Mouse (Mus musculus): ENCODE results near the gene Il9. TPM values are rescaled to one million over a fixed set of nuclear protein-coding genes. Genes with fewer than 3 reads are reported as not detected.

The Il9 gene
- polyA plus RNA-seq, 1 experiment from 2014 or later, result not detected

- Histone ChIP-seq H3K36me3 (ENCODE audit: control insufficient read depth, insufficient read depth, low read length) (no peaks in the 10 kb centered on the region), H3K9me3 (replicated peaks; ENCODE audit: control insufficient read depth, low read length) (no peaks in the 10 kb centered on the region), H3K27ac (ENCODE audit: low read depth, low read length) (no peak overlapping the region), H3K4me1 (ENCODE audit: control insufficient read depth, insufficient read depth, low read length) (no peaks in the 10 kb centered on the region), H3K4me2 (no peak overlapping the region), H3K9ac (ENCODE audit: low read depth, low read length) (no peak overlapping the region), H3K27me3 (ENCODE audit: control insufficient read depth, insufficient read depth, low read length) (peaks cover 19% of the 10 kb centered on the region), H3K4me3 (ENCODE audit: low read depth, low read length) (no peak overlapping the region)
- 77% methylated on average over 3 of the region's 3 CpGs for WGBS (ENCODE audit: insufficient replicate concordance)
- ATAC-seq (replicated peaks; ENCODE audit: insufficient number of reproducible peaks, low FRiP score, low TSS enrichment), result no peak
Observed at GRCm38 (mm10) chr13:56444112-56444511, 37.9 kb downstream of the Il9 start.

- peaks cover 26% of the 10 kb centered on the region for H3K27me3 ChIP-seq (ENCODE audit: control insufficient read depth, insufficient read depth, low read length)
- no peak overlapping the region for H3K9ac ChIP-seq (ENCODE audit: low read depth, low read length)
- H3K4me1 ChIP-seq (ENCODE audit: control insufficient read depth, insufficient read depth, low read length), result no peaks in the 10 kb centered on the region
- no peak overlapping the region for H3K4me2 ChIP-seq
- no peak for ATAC-seq (replicated peaks; ENCODE audit: insufficient number of reproducible peaks, low FRiP score, low TSS enrichment)
- H3K4me3 ChIP-seq (ENCODE audit: low read depth, low read length), result no peak overlapping the region
- no peaks in the 10 kb centered on the region for H3K36me3 ChIP-seq (ENCODE audit: control insufficient read depth, insufficient read depth, low read length)
- no peaks in the 10 kb centered on the region for H3K9me3 ChIP-seq (replicated peaks; ENCODE audit: control insufficient read depth, low read length)
- 55% methylated on average over 7 of the region's 7 CpGs for WGBS (ENCODE audit: insufficient replicate concordance)
- no peak overlapping the region for H3K27ac ChIP-seq (ENCODE audit: low read depth, low read length)
Observed at GRCm38 (mm10) chr13:56443411-56443810, 38.6 kb downstream of the Il9 start.

GRCm38 (mm10) chr13:56438211-56439075, 43.6 kb downstream of the Il9 start, which contains the start of gene Slc25a48:
Gene Slc25a48, plus strand, starts transcription at chr13:56438355.
- Histone ChIP-seq H3K4me2 (peak within 1 kb of the TSS; percentile 70), H3K9ac (ENCODE audit: low read depth, low read length) (peak within 1 kb of the TSS; percentile 22; the same call in 1 of the 2 replicates), H3K27ac (ENCODE audit: low read depth, low read length) (no peak within 1 kb of the TSS), H3K27me3 (ENCODE audit: control insufficient read depth, insufficient read depth, low read length) (peaks cover 65% of the 10 kb centered on the region), H3K36me3 (ENCODE audit: control insufficient read depth, insufficient read depth, low read length) (no peaks in the 10 kb centered on the region), H3K4me3 (ENCODE audit: low read depth, low read length) (peak within 1 kb of the TSS; percentile 38), H3K9me3 (replicated peaks; ENCODE audit: control insufficient read depth, low read length) (no peaks in the 10 kb centered on the region), H3K4me1 (ENCODE audit: control insufficient read depth, insufficient read depth, low read length) (0 out of 2 replicates have a peak, but pooled peaks cover 3% of the 10 kb centered on the region)
- no peak for ATAC-seq (replicated peaks; ENCODE audit: insufficient number of reproducible peaks, low FRiP score, low TSS enrichment)
- WGBS (ENCODE audit: insufficient replicate concordance), result 4% methylated on average over 51 of the region's 51 CpGs

GRCm38 (mm10) chr13:56435615-56436287, 46.3 kb downstream of the Il9 start:
- 0 out of 2 replicates have a peak, but pooled peaks cover 3% of the 10 kb centered on the region for H3K4me1 ChIP-seq (ENCODE audit: control insufficient read depth, insufficient read depth, low read length)
- no peak overlapping the region for H3K27ac ChIP-seq (ENCODE audit: low read depth, low read length)
- no peaks in the 10 kb centered on the region for H3K9me3 ChIP-seq (replicated peaks; ENCODE audit: control insufficient read depth, low read length)
- no peaks in the 10 kb centered on the region for H3K36me3 ChIP-seq (ENCODE audit: control insufficient read depth, insufficient read depth, low read length)
- no peak for ATAC-seq (replicated peaks; ENCODE audit: insufficient number of reproducible peaks, low FRiP score, low TSS enrichment)
- peaks cover 62% of the 10 kb centered on the region for H3K27me3 ChIP-seq (ENCODE audit: control insufficient read depth, insufficient read depth, low read length)
- no peak overlapping the region for H3K4me3 ChIP-seq (ENCODE audit: low read depth, low read length)
- H3K9ac ChIP-seq (ENCODE audit: low read depth, low read length), result no peak overlapping the region
- 64% methylated on average over 10 of the region's 10 CpGs for WGBS (ENCODE audit: insufficient replicate concordance)
- H3K4me2 ChIP-seq, result no peak overlapping the region

GRCm38 (mm10) chr13:56434311-56434751, 47.7 kb downstream of the Il9 start:
- ATAC-seq (replicated peaks; ENCODE audit: insufficient number of reproducible peaks, low FRiP score, low TSS enrichment), result no peak
- Histone ChIP-seq H3K27ac (ENCODE audit: low read depth, low read length) (no peak overlapping the region), H3K36me3 (ENCODE audit: control insufficient read depth, insufficient read depth, low read length) (no peaks in the 10 kb centered on the region), H3K4me2 (no peak overlapping the region), H3K9ac (ENCODE audit: low read depth, low read length) (no peak overlapping the region), H3K4me1 (ENCODE audit: control insufficient read depth, insufficient read depth, low read length) (0 out of 2 replicates have a peak, but pooled peaks cover 3% of the 10 kb centered on the region), H3K27me3 (ENCODE audit: control insufficient read depth, insufficient read depth, low read length) (peaks cover 48% of the 10 kb centered on the region), H3K9me3 (replicated peaks; ENCODE audit: control insufficient read depth, low read length) (no peaks in the 10 kb centered on the region), H3K4me3 (ENCODE audit: low read depth, low read length) (no peak overlapping the region)
- 70% methylated on average over 9 of the region's 9 CpGs for WGBS (ENCODE audit: insufficient replicate concordance)

- no peak overlapping the region for H3K9ac ChIP-seq (ENCODE audit: low read depth, low read length)
- WGBS (ENCODE audit: insufficient replicate concordance), result 10% methylated on average over 10 of the region's 10 CpGs
- H3K9me3 ChIP-seq (replicated peaks; ENCODE audit: control insufficient read depth, low read length), result no peaks in the 10 kb centered on the region
- H3K27me3 ChIP-seq (ENCODE audit: control insufficient read depth, insufficient read depth, low read length), result peaks cover 43% of the 10 kb centered on the region
- H3K4me2 ChIP-seq, result no peak overlapping the region
- H3K4me3 ChIP-seq (ENCODE audit: low read depth, low read length), result no peak overlapping the region
- H3K27ac ChIP-seq (ENCODE audit: low read depth, low read length), result no peak overlapping the region
- no peak for ATAC-seq (replicated peaks; ENCODE audit: insufficient number of reproducible peaks, low FRiP score, low TSS enrichment)
- H3K4me1 ChIP-seq (ENCODE audit: control insufficient read depth, insufficient read depth, low read length), result 0 out of 2 replicates have a peak, but pooled peaks cover 3% of the 10 kb centered on the region
- no peaks in the 10 kb centered on the region for H3K36me3 ChIP-seq (ENCODE audit: control insufficient read depth, insufficient read depth, low read length)
Observed at GRCm38 (mm10) chr13:56433466-56433865, 48.6 kb downstream of the Il9 start.

- Histone ChIP-seq H3K4me3 (ENCODE audit: low read depth, low read length) (no peak overlapping the region), H3K4me1 (ENCODE audit: control insufficient read depth, insufficient read depth, low read length) (no peaks in the 10 kb centered on the region), H3K36me3 (ENCODE audit: control insufficient read depth, insufficient read depth, low read length) (no peaks in the 10 kb centered on the region), H3K27ac (ENCODE audit: low read depth, low read length) (no peak overlapping the region), H3K27me3 (ENCODE audit: control insufficient read depth, insufficient read depth, low read length) (peaks cover 36% of the 10 kb centered on the region), H3K9me3 (replicated peaks; ENCODE audit: control insufficient read depth, low read length) (no peaks in the 10 kb centered on the region), H3K9ac (ENCODE audit: low read depth, low read length) (no peak overlapping the region), H3K4me2 (no peak overlapping the region)
- no peak for ATAC-seq (replicated peaks; ENCODE audit: insufficient number of reproducible peaks, low FRiP score, low TSS enrichment)
- WGBS (ENCODE audit: insufficient replicate concordance), result 80% methylated on average over 11 of the region's 12 CpGs
Observed at GRCm38 (mm10) chr13:56432496-56432895, 49.5 kb downstream of the Il9 start.

Data from heart, embryonic 11.5 days (tissue).